Mouse (Mus musculus): ENCODE data around the gene Rps27l. TPM values are rescaled to one million over a fixed set of nuclear protein-coding genes. Genes with fewer than 3 reads are reported as not detected.
A peak's percentile ranks its signal among the peaks of the same experiment; 100 is the strongest.

Rps27l gene
- 572 and 579 TPM in 2 replicates for polyA plus RNA-seq (2015; fragmentation: Nextera tagmentation; extraction: Ambion mirVana)

DNA sequence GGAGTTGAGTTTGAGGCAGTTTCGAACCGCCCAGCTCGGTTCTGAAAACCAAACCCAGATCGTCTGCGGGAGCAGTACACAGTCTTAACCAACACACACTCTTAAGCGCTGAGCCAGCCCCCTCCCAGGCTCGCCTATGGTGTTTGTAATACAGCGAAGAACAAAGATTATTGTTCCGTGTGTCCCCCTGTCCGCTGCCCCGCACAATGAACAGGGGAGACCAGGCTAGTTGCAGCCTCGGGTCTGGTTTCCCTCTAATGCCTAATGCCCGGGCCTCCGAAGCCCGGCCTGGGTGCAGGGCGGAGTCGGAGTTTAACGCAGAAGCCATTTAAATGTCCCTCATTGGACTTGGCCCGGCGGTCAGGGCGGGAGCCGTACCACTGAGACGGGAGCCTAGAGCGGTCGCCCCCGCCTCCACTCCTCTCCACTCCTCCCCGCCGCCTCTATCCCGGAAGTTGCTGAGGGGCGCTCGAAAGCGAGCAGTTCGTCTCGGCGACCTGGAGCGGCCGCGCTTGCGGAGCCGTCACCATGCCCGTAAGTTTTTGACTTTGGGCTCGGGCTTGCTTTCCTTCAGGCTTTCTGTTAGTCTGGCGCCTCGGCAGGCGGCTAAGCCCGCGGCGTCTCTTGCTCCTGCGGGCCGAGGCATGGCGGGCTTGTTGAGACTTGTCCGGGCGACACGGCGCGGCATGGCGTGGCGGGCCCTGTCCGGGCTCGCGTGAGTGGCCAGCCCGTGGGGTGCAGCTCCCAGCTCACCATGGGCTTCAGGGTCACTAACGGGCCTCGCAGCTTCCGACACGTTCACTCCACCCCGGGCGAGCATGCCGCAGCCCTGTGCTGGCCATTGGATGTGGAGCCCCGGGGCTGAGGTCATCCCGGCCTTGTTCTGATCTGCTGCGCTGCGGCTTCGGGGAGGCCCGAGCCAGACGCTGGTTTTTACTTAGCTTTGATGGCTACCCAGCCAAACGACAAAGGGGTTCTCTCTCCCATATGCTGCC lies at the start of gene Rps27l:
TSS of gene Rps27l (plus strand) at position 440 of the 995 bp plus-strand sequence.
- Histone ChIP-seq H3K27ac (ENCODE audit: low read length) (peak within 1 kb of the TSS; percentile 96), H3K36me3 (ENCODE audit: insufficient read depth, low read length) (peaks cover 3% of the 10 kb centered on the region; the same call in 1 of the 2 replicates), H3K4me1 (ENCODE audit: insufficient read depth, low read depth, low read length) (no peaks in the 10 kb centered on the region), H3K27me3 (replicated peaks; ENCODE audit: insufficient read depth, low read length) (no peaks in the 10 kb centered on the region), H3K9ac (replicated peaks; ENCODE audit: low read depth) (peak within 1 kb of the TSS; percentile 86), H3K4me3 (ENCODE audit: low read depth, low read length) (peak within 1 kb of the TSS; percentile 87), H3K4me2 (replicated peaks; ENCODE audit: low read depth, low read length) (peak within 1 kb of the TSS; percentile 74), H3K9me3 (ENCODE audit: low read length) (no peaks in the 10 kb centered on the region)
- peak; percentile 99 for ATAC-seq
- WGBS: under 1% methylated on average over 72 of the region's 77 CpGs
- peak; percentile 98 for DNase-seq (ENCODE audit: low spot score)
- no peak for TF ChIP-seq EP300 (IDR thresholded peaks at IDR 0.05)
- TF ChIP-seq CTCF (IDR thresholded peaks at IDR 0.05): peak; percentile 0

DNA sequence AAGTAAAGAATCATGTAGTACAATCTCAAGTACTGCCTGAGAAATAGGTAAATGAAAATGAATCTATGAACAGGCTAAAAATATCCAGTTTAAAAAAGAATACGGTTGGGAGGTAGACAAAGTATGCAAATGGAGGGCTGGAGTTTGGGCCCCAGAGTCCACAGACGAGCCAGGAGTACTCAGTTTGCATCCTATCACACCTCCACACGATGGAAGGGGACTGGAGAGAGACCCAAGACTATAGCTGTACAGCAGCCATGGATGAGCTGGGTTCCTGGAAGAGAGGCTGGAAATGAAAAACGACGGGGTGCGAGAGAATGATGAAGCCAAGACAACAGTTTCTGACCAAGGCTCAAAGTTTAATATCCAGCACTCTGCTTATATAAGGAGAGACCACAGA lies 48.9 kb upstream of the Rps27l start:
- no peaks in the 10 kb centered on the region for H3K4me1 ChIP-seq (ENCODE audit: insufficient read depth, low read depth, low read length)
- H3K4me3 ChIP-seq (ENCODE audit: low read depth, low read length): no peak overlapping the region
- no peak overlapping the region for H3K9ac ChIP-seq (replicated peaks; ENCODE audit: low read depth)
- ATAC-seq (no peak), DNase-seq (ENCODE audit: low spot score) (no peak)
- no peaks in the 10 kb centered on the region for H3K36me3 ChIP-seq (ENCODE audit: insufficient read depth, low read length)
- no peaks in the 10 kb centered on the region for H3K27me3 ChIP-seq (replicated peaks; ENCODE audit: insufficient read depth, low read length)
- TF ChIP-seq CTCF (IDR thresholded peaks at IDR 0.05) (no peak), EP300 (IDR thresholded peaks at IDR 0.05) (no peak)
- WGBS: 71% methylated on average over 6 of the region's 6 CpGs
- H3K9me3 ChIP-seq (ENCODE audit: low read length): no peaks in the 10 kb centered on the region
- no peak overlapping the region for H3K4me2 ChIP-seq (replicated peaks; ENCODE audit: low read depth, low read length)
- H3K27ac ChIP-seq (ENCODE audit: low read length): no peak overlapping the region

DNA sequence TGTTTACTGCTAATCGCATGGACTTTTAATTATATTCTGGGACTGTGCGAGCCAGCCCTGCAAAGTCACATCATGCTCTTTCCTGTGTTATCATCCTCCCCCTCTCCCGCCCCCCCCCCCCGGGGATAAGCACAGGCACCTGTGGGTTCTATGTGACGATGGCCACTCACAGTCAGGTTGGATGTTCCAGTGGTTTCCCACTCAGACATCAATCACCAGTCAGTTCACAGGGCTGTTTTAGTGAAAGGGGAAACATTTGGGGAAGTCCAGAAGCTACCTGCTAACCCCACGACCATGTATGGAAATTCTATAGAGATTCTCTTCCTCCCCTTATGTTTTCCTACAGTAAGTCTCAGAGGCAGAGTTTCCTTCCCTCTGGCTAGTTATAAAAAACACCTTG lies 48.0 kb upstream of the Rps27l start:
- Histone ChIP-seq H3K27me3 (replicated peaks; ENCODE audit: insufficient read depth, low read length) (no peaks in the 10 kb centered on the region), H3K4me2 (replicated peaks; ENCODE audit: low read depth, low read length) (no peak overlapping the region), H3K4me3 (ENCODE audit: low read depth, low read length) (no peak overlapping the region), H3K36me3 (ENCODE audit: insufficient read depth, low read length) (no peaks in the 10 kb centered on the region), H3K4me1 (ENCODE audit: insufficient read depth, low read depth, low read length) (no peaks in the 10 kb centered on the region), H3K9ac (replicated peaks; ENCODE audit: low read depth) (no peak overlapping the region), H3K27ac (ENCODE audit: low read length) (no peak overlapping the region), H3K9me3 (ENCODE audit: low read length) (no peaks in the 10 kb centered on the region)
- WGBS: 80% methylated on average over 6 of the region's 6 CpGs
- DNase-seq (ENCODE audit: low spot score): no peak
- ATAC-seq: no peak
- TF ChIP-seq CTCF (IDR thresholded peaks at IDR 0.05) (no peak), EP300 (IDR thresholded peaks at IDR 0.05) (no peak)

DNA sequence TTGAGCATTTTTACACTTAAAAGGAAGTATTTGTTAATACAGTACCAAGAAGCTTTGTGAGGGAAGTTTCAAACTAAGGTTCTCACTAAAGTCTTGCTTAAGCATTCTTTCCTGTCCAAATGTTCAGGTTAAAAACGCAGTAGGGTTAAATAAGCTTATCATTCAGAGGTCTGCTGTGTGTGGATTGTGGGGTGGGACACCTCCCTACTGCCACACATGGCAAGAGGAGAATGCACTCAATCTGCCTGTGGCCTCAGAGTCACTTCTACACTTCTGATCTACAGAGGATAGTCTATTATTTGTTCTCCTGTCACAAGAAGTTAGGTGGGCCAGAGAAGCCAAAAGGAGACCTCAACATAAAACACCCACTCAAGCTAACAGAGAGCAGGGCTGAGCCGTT lies 46.8 kb upstream of the Rps27l start:
- no peak for DNase-seq (ENCODE audit: low spot score)
- TF ChIP-seq CTCF (IDR thresholded peaks at IDR 0.05) (no peak), EP300 (IDR thresholded peaks at IDR 0.05) (no peak)
- Histone ChIP-seq H3K9ac (replicated peaks; ENCODE audit: low read depth) (no peak overlapping the region), H3K27me3 (replicated peaks; ENCODE audit: insufficient read depth, low read length) (no peaks in the 10 kb centered on the region), H3K27ac (ENCODE audit: low read length) (no peak overlapping the region), H3K4me2 (replicated peaks; ENCODE audit: low read depth, low read length) (no peak overlapping the region), H3K4me3 (ENCODE audit: low read depth, low read length) (no peak overlapping the region), H3K9me3 (ENCODE audit: low read length) (no peaks in the 10 kb centered on the region), H3K4me1 (ENCODE audit: insufficient read depth, low read depth, low read length) (no peaks in the 10 kb centered on the region), H3K36me3 (ENCODE audit: insufficient read depth, low read length) (no peaks in the 10 kb centered on the region)
- WGBS: 53% methylated on average over 2 of the region's 2 CpGs
- no peak for ATAC-seq

DNA sequence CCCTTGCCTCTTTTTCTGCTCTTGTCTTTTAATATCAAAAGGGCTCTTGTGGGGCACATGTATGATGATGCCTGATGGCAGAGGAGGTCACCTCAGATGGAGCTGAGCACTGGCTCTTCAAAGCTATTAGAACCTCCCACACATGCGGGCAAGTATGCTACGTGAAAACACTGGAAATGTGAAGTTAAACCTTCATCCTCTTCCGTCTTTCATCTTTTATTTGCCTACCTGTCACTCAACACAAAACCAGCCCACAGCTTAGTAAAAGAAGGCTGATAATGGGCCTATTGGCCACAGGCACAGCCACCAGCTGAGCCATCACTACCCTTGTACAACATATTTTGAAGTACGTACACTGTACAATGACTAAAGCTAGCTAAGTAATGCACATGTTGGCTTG lies 46.4 kb upstream of the Rps27l start:
- Histone ChIP-seq H3K36me3 (ENCODE audit: insufficient read depth, low read length) (no peaks in the 10 kb centered on the region), H3K9ac (replicated peaks; ENCODE audit: low read depth) (no peak overlapping the region), H3K4me2 (replicated peaks; ENCODE audit: low read depth, low read length) (no peak overlapping the region), H3K4me3 (ENCODE audit: low read depth, low read length) (no peak overlapping the region), H3K9me3 (ENCODE audit: low read length) (no peaks in the 10 kb centered on the region), H3K4me1 (ENCODE audit: insufficient read depth, low read depth, low read length) (no peaks in the 10 kb centered on the region), H3K27ac (ENCODE audit: low read length) (no peak overlapping the region), H3K27me3 (replicated peaks; ENCODE audit: insufficient read depth, low read length) (no peaks in the 10 kb centered on the region)
- ATAC-seq (no peak), DNase-seq (ENCODE audit: low spot score) (no peak)
- TF ChIP-seq EP300 (IDR thresholded peaks at IDR 0.05): no peak
- no peak for TF ChIP-seq CTCF (IDR thresholded peaks at IDR 0.05)
- 64% methylated on average over 4 of the region's 4 CpGs for WGBS

DNA sequence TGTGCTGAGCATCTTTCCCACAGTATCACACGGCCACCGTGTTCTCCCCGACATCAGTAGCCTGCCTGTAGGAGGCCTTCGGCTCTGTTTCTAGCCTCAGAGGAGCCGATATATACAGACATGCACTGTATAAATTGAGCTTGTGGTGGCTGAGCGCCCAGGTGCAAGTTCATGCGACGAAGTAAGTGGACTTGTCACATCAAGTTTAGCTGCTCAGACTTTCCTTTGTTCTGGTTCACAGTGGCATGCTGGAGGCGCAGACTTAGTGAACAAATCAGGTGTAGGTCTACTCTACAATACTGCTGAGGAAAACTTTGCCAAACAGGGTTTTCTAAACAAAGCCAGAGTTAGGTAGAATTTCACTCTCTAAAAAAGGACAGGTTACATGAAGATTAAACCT lies 39.9 kb upstream of the Rps27l start:
- DNase-seq (ENCODE audit: low spot score): no peak

More for the DNA sequence above, 39.9 kb upstream of the Rps27l start:
- H3K4me3 ChIP-seq (ENCODE audit: low read depth, low read length): no peak overlapping the region
- no peak overlapping the region for H3K9ac ChIP-seq (replicated peaks; ENCODE audit: low read depth)
- no peak overlapping the region for H3K4me2 ChIP-seq (replicated peaks; ENCODE audit: low read depth, low read length)
- no peaks in the 10 kb centered on the region for H3K4me1 ChIP-seq (ENCODE audit: insufficient read depth, low read depth, low read length)
- H3K36me3 ChIP-seq (ENCODE audit: insufficient read depth, low read length): no peaks in the 10 kb centered on the region
- ATAC-seq: no peak
- no peak overlapping the region for H3K27ac ChIP-seq (ENCODE audit: low read length)
- TF ChIP-seq CTCF (IDR thresholded peaks at IDR 0.05) (no peak), EP300 (IDR thresholded peaks at IDR 0.05) (no peak)
- no peaks in the 10 kb centered on the region for H3K27me3 ChIP-seq (replicated peaks; ENCODE audit: insufficient read depth, low read length)
- no peaks in the 10 kb centered on the region for H3K9me3 ChIP-seq (ENCODE audit: low read length)
- 68% methylated on average over 9 of the region's 9 CpGs for WGBS

Measured in lung, postnatal 0 days (tissue).